Mouse (Mus musculus) left cerebral cortex, adult 18-20 months (tissue): ENCODE results near the gene Fcho1. TPM values are rescaled to one million over a fixed set of nuclear protein-coding genes. Genes with fewer than 3 reads are reported as not detected.
A peak's percentile ranks its signal among the peaks of the same experiment; 100 is the strongest.
"Not testable (repeated sequence)": the region's sequence is repeated elsewhere in the genome, so short reads cannot be mapped to it uniquely, and the experiment has no call there.

Source experiments
- DNase-seq, 2 experiments: peaks; one replicate each; pipeline ENCODE4 v3.0.0; 2021 to 2022; ENCODE audit warnings: low spot score in 2 of 2, mixed read lengths in 1 of 2
- long read RNA-seq, 2 experiments: library from polyadenylated mRNA; stranded (forward); transcript quantifications; one replicate each; pipeline ENCODE4 v2.0.0; 2021
- total RNA-seq, 2 experiments: library from RNA; stranded (reverse); gene quantifications; 2 replicates each; pipeline ENCODE4 v1.2.3; 2021

Gene Fcho1
- total RNA-seq, result 100 to 1,000 TPM; 155 to 167 TPM
- long read RNA-seq, experiment 1, transcript Fcho1-209 (28 exons, 3,188 nt), result major isoform, 47 of 136 reads
- long read RNA-seq, experiment 1, transcript Fcho1-208 (27 exons, 3,351 nt), result minor isoform, 14 of 136 reads
- long read RNA-seq, experiment 1, partial matches to known transcripts, result 26 of 136 reads
- long read RNA-seq, experiment 1, other reads (novel, unspliced or antisense), result 49 of 136 reads
- long read RNA-seq, experiment 2, transcript Fcho1-209 (28 exons, 3,188 nt), result major isoform, 31 of 94 reads
- long read RNA-seq, experiment 2, transcript Fcho1-208 (27 exons, 3,351 nt), result minor isoform, 6 of 94 reads
- long read RNA-seq, experiment 2, partial matches to known transcripts, result 32 of 94 reads
- long read RNA-seq, experiment 2, other reads (novel, unspliced or antisense), result 25 of 94 reads

GRCm38 (mm10) chr8:71725122-71725924 is at the start of gene Fcho1:
TSS of gene Fcho1 (minus strand) at chr8:71725716.
- DNase-seq, result peak; percentile 79 to 86

- DNase-seq, result no peak
These were observed 45.8 kb upstream of the Fcho1 start for GRCm38 (mm10) chr8:71771336-71771735.

GRCm38 (mm10) chr8:71758816-71759215 is 33.3 kb upstream of the Fcho1 start:
- no peak for DNase-seq

- DNase-seq, result not testable (repeated sequence)
These were observed 27.5 kb upstream of the Fcho1 start for GRCm38 (mm10) chr8:71752881-71753552.

GRCm38 (mm10) chr8:71752263-71752662 is 26.7 kb upstream of the Fcho1 start:
- DNase-seq, result not testable (repeated sequence)

GRCm38 (mm10) chr8:71751337-71751886 is 25.9 kb upstream of the Fcho1 start:
- DNase-seq, result not testable (repeated sequence)

GRCm38 (mm10) chr8:71749321-71750075 is 24.0 kb upstream of the Fcho1 start:
- DNase-seq, result not testable (repeated sequence)

GRCm38 (mm10) chr8:71747082-71747481 is 21.6 kb upstream of the Fcho1 start:
- DNase-seq, result not testable (repeated sequence)

- no peak for DNase-seq
These were observed 19.8 kb upstream of the Fcho1 start for GRCm38 (mm10) chr8:71745322-71745721.

GRCm38 (mm10) chr8:71742783-71743182 is 17.3 kb upstream of the Fcho1 start:
- no peak for DNase-seq

- DNase-seq, result no peak
These were observed 16.2 kb upstream of the Fcho1 start for GRCm38 (mm10) chr8:71741687-71742114.

- DNase-seq, result no peak
These were observed 15.7 kb upstream of the Fcho1 start for GRCm38 (mm10) chr8:71741226-71741625.

GRCm38 (mm10) chr8:71738316-71738715 is 12.8 kb upstream of the Fcho1 start:
- not testable (repeated sequence) for DNase-seq

- DNase-seq, result peak; percentile 80 to 81
These were observed 6.2 kb upstream of the Fcho1 start for GRCm38 (mm10) chr8:71731652-71732230.

GRCm38 (mm10) chr8:71728826-71729620 is 3.5 kb upstream of the Fcho1 start:
- DNase-seq, result no peak

- DNase-seq, result peak in 1 of 2 experiments; percentile 41
These were observed 2.8 kb upstream of the Fcho1 start for GRCm38 (mm10) chr8:71728240-71728785.

GRCm38 (mm10) chr8:71724389-71724788 is 1.1 kb downstream of the Fcho1 start:
- DNase-seq, result no peak

GRCm38 (mm10) chr8:71723047-71723551 is 2.4 kb downstream of the Fcho1 start:
- DNase-seq, result no peak
